In genomic region chr2:92426426-92426825, GRCm38 (mm10) we compare ENCODE assay signal across 10 mouse cellular contexts. TPM values are rescaled to one million over a fixed set of nuclear protein-coding genes. Genes with fewer than 3 reads are reported as not detected.
DNase-seq lines count a peak whose midpoint lies in the region; ATAC-seq lines count a peak whose summit lies in the region.
"Had no signal": no experiment of that assay in that cellular context is flagged by ENCODE, and none has a peak within 500 bp of the region (broad histone marks: within the 10 kb centered on the region; RNA-seq: fewer than 3 reads in every experiment).

No protein-coding gene starts in this region.

- H3K36me3 ChIP-seq in hindbrain, embryonic 10.5 days = peaks cover 49% of the 10 kb centered on the region
- H3K36me3 ChIP-seq in hindbrain, embryonic 12.5 days = peaks cover 38% of the 10 kb centered on the region
- peaks cover 28% of the 10 kb centered on the region for H3K36me3 ChIP-seq in forebrain, embryonic 13.5 days (ENCODE audit: poor library complexity, severe bottlenecking)
- no peaks in the 10 kb centered on the region for H3K36me3 ChIP-seq in hindbrain, embryonic 11.5 days (ENCODE audit: control insufficient read depth, insufficient read depth, low read length)
- H3K36me3 ChIP-seq in midbrain, embryonic 14.5 days (ENCODE audit: control insufficient read depth, insufficient read depth, low read length) = peaks cover 38% of the 10 kb centered on the region

- H3K27ac ChIP-seq in hindbrain, embryonic 10.5 days = peak overlapping the region; percentile 88
- no peak overlapping the region; the same call in 1 of the 2 replicates for H3K27ac ChIP-seq in hindbrain, embryonic 12.5 days
- H3K27ac ChIP-seq in forebrain, embryonic 13.5 days = peak overlapping the region; percentile 4; the same call in 1 of the 2 replicates
- no peak overlapping the region for H3K27ac ChIP-seq in hindbrain, embryonic 11.5 days (ENCODE audit: low read depth, low read length)
- H3K27ac ChIP-seq in midbrain, embryonic 14.5 days (replicated peaks; ENCODE audit: low read depth, low read length) = 0 out of 2 replicates have a peak overlapping the region, but pooled peaks have one; percentile 2

- H3K9ac ChIP-seq in hindbrain, embryonic 12.5 days = no peak overlapping the region
- H3K9ac ChIP-seq in forebrain, embryonic 13.5 days = no peak overlapping the region
- 0 out of 2 replicates have a peak overlapping the region, but pooled peaks have one; percentile 7 for H3K9ac ChIP-seq in hindbrain, embryonic 11.5 days (ENCODE audit: low read depth, low read length)
- no peak overlapping the region for H3K9ac ChIP-seq in midbrain, embryonic 14.5 days (replicated peaks; ENCODE audit: low read length)

- no peak for ATAC-seq in hindbrain, embryonic 12.5 days (ENCODE audit: low FRiP score)
- no peak for ATAC-seq in forebrain, embryonic 13.5 days
- ATAC-seq in hindbrain, embryonic 11.5 days (ENCODE audit: low FRiP score) = no peak
- no peak for ATAC-seq in midbrain, embryonic 14.5 days (ENCODE audit: low FRiP score, low TSS enrichment)

- H3K4me1 ChIP-seq in hindbrain, embryonic 10.5 days (replicated peaks) = peaks cover 87% of the 10 kb centered on the region
- H3K4me1 ChIP-seq in hindbrain, embryonic 12.5 days = peaks cover 71% of the 10 kb centered on the region
- peaks cover 67% of the 10 kb centered on the region for H3K4me1 ChIP-seq in forebrain, embryonic 13.5 days
- peaks cover 18% of the 10 kb centered on the region for H3K4me1 ChIP-seq in hindbrain, embryonic 11.5 days (replicated peaks; ENCODE audit: control insufficient read depth, insufficient read depth, low read length)
- peaks cover 39% of the 10 kb centered on the region for H3K4me1 ChIP-seq in midbrain, embryonic 14.5 days (ENCODE audit: control insufficient read depth, insufficient read depth, low read length)

- H3K4me2 ChIP-seq in hindbrain, embryonic 12.5 days (replicated peaks) = no peak overlapping the region
- no peak overlapping the region for H3K4me2 ChIP-seq in forebrain, embryonic 13.5 days
- no peak overlapping the region for H3K4me2 ChIP-seq in hindbrain, embryonic 11.5 days (replicated peaks; ENCODE audit: low read depth, low read length)
- no peak overlapping the region for H3K4me2 ChIP-seq in midbrain, embryonic 14.5 days (ENCODE audit: low read length)

- no peaks in the 10 kb centered on the region for H3K9me3 ChIP-seq in hindbrain, embryonic 10.5 days
- no peaks in the 10 kb centered on the region for H3K9me3 ChIP-seq in hindbrain, embryonic 12.5 days (replicated peaks)
- H3K9me3 ChIP-seq in forebrain, embryonic 13.5 days (replicated peaks) = no peaks in the 10 kb centered on the region
- H3K9me3 ChIP-seq in hindbrain, embryonic 11.5 days (ENCODE audit: control insufficient read depth, low read length) = no peaks in the 10 kb centered on the region
- no peaks in the 10 kb centered on the region for H3K9me3 ChIP-seq in midbrain, embryonic 14.5 days (ENCODE audit: control insufficient read depth, low read length)
- H3K9me3 ChIP-seq: megakaryocyte, embryonic 14.5 days had no signal

- no peak for DNase-seq in hindbrain, embryonic 10.5 days (ENCODE audit: low spot score)
- no peak for DNase-seq in hindbrain, embryonic 11.5 days (ENCODE audit: low spot score)
- no peak for DNase-seq in midbrain, embryonic 14.5 days
- no peak for DNase-seq in MN1 (ENCODE audit: low spot score)
- no peak for DNase-seq in left cerebral cortex, adult 8-10 months (ENCODE audit: low spot score in 2 of 2)
- DNase-seq in frontal cortex, postnatal 25 days (ENCODE audit: low spot score in 2 of 2) = no peak

- 92% methylated on average over 3 of the region's 3 CpGs for WGBS in hindbrain, embryonic 10.5 days
- 79% methylated on average over 3 of the region's 3 CpGs for WGBS in hindbrain, embryonic 12.5 days
- WGBS in forebrain, embryonic 13.5 days = 90% methylated on average over 3 of the region's 3 CpGs
- 95% methylated on average over 3 of the region's 3 CpGs for WGBS in hindbrain, embryonic 11.5 days
- 94% methylated on average over 3 of the region's 3 CpGs for WGBS in midbrain, embryonic 14.5 days

- no peaks in the 10 kb centered on the region for H3K27me3 ChIP-seq in hindbrain, embryonic 10.5 days (ENCODE audit: insufficient read depth, poor library complexity, severe bottlenecking)
- H3K27me3 ChIP-seq in hindbrain, embryonic 12.5 days = no peaks in the 10 kb centered on the region
- H3K27me3 ChIP-seq in forebrain, embryonic 13.5 days = no peaks in the 10 kb centered on the region
- H3K27me3 ChIP-seq in hindbrain, embryonic 11.5 days (ENCODE audit: control insufficient read depth, insufficient read depth, low read length) = no peaks in the 10 kb centered on the region
- no peaks in the 10 kb centered on the region for H3K27me3 ChIP-seq in midbrain, embryonic 14.5 days (ENCODE audit: control insufficient read depth, insufficient read depth, low read length)
- H3K27me3 ChIP-seq: CH12.LX; megakaryocyte, embryonic 14.5 days had no signal

- H3K4me3 ChIP-seq in hindbrain, embryonic 10.5 days = no peak overlapping the region
- H3K4me3 ChIP-seq in hindbrain, embryonic 12.5 days = no peak overlapping the region
- no peak overlapping the region for H3K4me3 ChIP-seq in forebrain, embryonic 13.5 days
- no peak overlapping the region for H3K4me3 ChIP-seq in hindbrain, embryonic 11.5 days (ENCODE audit: low read depth, low read length)
- no peak overlapping the region for H3K4me3 ChIP-seq in midbrain, embryonic 14.5 days (replicated peaks; ENCODE audit: low read depth, low read length)
- H3K4me3 ChIP-seq: megakaryocyte, embryonic 14.5 days had no signal

RNA-seq across cellular contexts. Expression of gene Cry2, which starts 7.4 kb away (rescaled TPM):
- polyA plus RNA-seq in hindbrain, embryonic 10.5 days (2016; fragmentation: Nextera tagmentation; extraction: Ambion mirVana) = 26.0 and 31.7 TPM in 2 replicates
- polyA plus RNA-seq in hindbrain, embryonic 12.5 days (2016; fragmentation: Nextera tagmentation; extraction: Ambion mirVana) = 38.1 and 39.9 TPM in 2 replicates
- polyA plus RNA-seq in forebrain, embryonic 13.5 days (2015; fragmentation: Nextera tagmentation; extraction: Ambion mirVana) = 28.2 and 29.4 TPM in 2 replicates
- polyA plus RNA-seq in hindbrain, embryonic 11.5 days (2014; fragmentation: Nextera tagmentation; extraction: Ambion mirVana) = 21.5 and 22.1 TPM in 2 replicates
- 33.3 and 33.9 TPM in 2 replicates for polyA plus RNA-seq in midbrain, embryonic 14.5 days (2014; fragmentation: Nextera tagmentation; extraction: Ambion mirVana)
- total RNA-seq in left cerebral cortex, adult 8-10 months (2022) = 100 to 1,000 TPM; 121 to 130 (median 128) TPM

RNA-seq across cellular contexts. Expression of gene Mapk8ip1, which starts 25.4 kb away (rescaled TPM):
- polyA plus RNA-seq in hindbrain, embryonic 10.5 days (2016; fragmentation: Nextera tagmentation; extraction: Ambion mirVana) = 55.0 and 75.5 TPM in 2 replicates
- 112 and 115 TPM in 2 replicates for polyA plus RNA-seq in hindbrain, embryonic 12.5 days (2016; fragmentation: Nextera tagmentation; extraction: Ambion mirVana)
- polyA plus RNA-seq in forebrain, embryonic 13.5 days (2015; fragmentation: Nextera tagmentation; extraction: Ambion mirVana) = 66.9 and 71.1 TPM in 2 replicates
- 33.3 and 39.0 TPM in 2 replicates for polyA plus RNA-seq in hindbrain, embryonic 11.5 days (2014; fragmentation: Nextera tagmentation; extraction: Ambion mirVana)
- polyA plus RNA-seq in midbrain, embryonic 14.5 days (2014; fragmentation: Nextera tagmentation; extraction: Ambion mirVana) = 62.4 and 117 TPM in 2 replicates
- total RNA-seq in left cerebral cortex, adult 8-10 months (2022) = 100 to 1,000 TPM; 328 to 363 (median 345) TPM

RNA-seq across cellular contexts. Expression of gene Slc35c1, which starts 33.9 kb away (rescaled TPM):
- polyA plus RNA-seq in hindbrain, embryonic 10.5 days (2016; fragmentation: Nextera tagmentation; extraction: Ambion mirVana) = 13.8 and 14.0 TPM in 2 replicates
- 11.9 and 12.5 TPM in 2 replicates for polyA plus RNA-seq in hindbrain, embryonic 12.5 days (2016; fragmentation: Nextera tagmentation; extraction: Ambion mirVana)
- 6.7 and 9.0 TPM in 2 replicates for polyA plus RNA-seq in forebrain, embryonic 13.5 days (2015; fragmentation: Nextera tagmentation; extraction: Ambion mirVana)
- polyA plus RNA-seq in hindbrain, embryonic 11.5 days (2014; fragmentation: Nextera tagmentation; extraction: Ambion mirVana) = 8.7 and 9.0 TPM in 2 replicates
- 8.6 and 11.9 TPM in 2 replicates for polyA plus RNA-seq in midbrain, embryonic 14.5 days (2014; fragmentation: Nextera tagmentation; extraction: Ambion mirVana)
- total RNA-seq in left cerebral cortex, adult 8-10 months (2022) = 10 to 100 TPM; 15.3 to 18.1 (median 16.3) TPM

RNA-seq across cellular contexts. Expression of gene 1700029I15Rik, which starts 44.1 kb away (rescaled TPM):
- 3.3 and 4.3 TPM in 2 replicates for polyA plus RNA-seq in hindbrain, embryonic 10.5 days (2016; fragmentation: Nextera tagmentation; extraction: Ambion mirVana)
- polyA plus RNA-seq in hindbrain, embryonic 12.5 days (2016; fragmentation: Nextera tagmentation; extraction: Ambion mirVana) = 7.6 and 8.1 TPM in 2 replicates
- polyA plus RNA-seq in forebrain, embryonic 13.5 days (2015; fragmentation: Nextera tagmentation; extraction: Ambion mirVana) = 6.2 and 6.6 TPM in 2 replicates
- polyA plus RNA-seq in hindbrain, embryonic 11.5 days (2014; fragmentation: Nextera tagmentation; extraction: Ambion mirVana) = 2.4 and 3.3 TPM in 2 replicates
- 3.9 and 5.6 TPM in 2 replicates for polyA plus RNA-seq in midbrain, embryonic 14.5 days (2014; fragmentation: Nextera tagmentation; extraction: Ambion mirVana)
- total RNA-seq in left cerebral cortex, adult 8-10 months (2022) = 1 to 10 TPM; 2.1 to 4.8 (median 3.4) TPM

RNA-seq across cellular contexts. Expression of gene Large2, which starts 51.8 kb away (rescaled TPM):
- polyA plus RNA-seq in hindbrain, embryonic 10.5 days (2016; fragmentation: Nextera tagmentation; extraction: Ambion mirVana) = 7.8 and 12.5 TPM in 2 replicates
- 5.4 and 7.0 TPM in 2 replicates for polyA plus RNA-seq in hindbrain, embryonic 12.5 days (2016; fragmentation: Nextera tagmentation; extraction: Ambion mirVana)
- polyA plus RNA-seq in forebrain, embryonic 13.5 days (2015; fragmentation: Nextera tagmentation; extraction: Ambion mirVana) = 1.5 and 2.4 TPM in 2 replicates
- polyA plus RNA-seq in hindbrain, embryonic 11.5 days (2014; fragmentation: Nextera tagmentation; extraction: Ambion mirVana) = 4.0 and 4.7 TPM in 2 replicates
- 1.5 and 1.6 TPM in 2 replicates for polyA plus RNA-seq in midbrain, embryonic 14.5 days (2014; fragmentation: Nextera tagmentation; extraction: Ambion mirVana)
- total RNA-seq in left cerebral cortex, adult 8-10 months (2022) = 1 to 10 TPM in 2 of 4 experiments, under 1 TPM in 2; 0.50 to 1.5 (median 0.85) TPM

Comparison
In these comparisons a context has a peak if more than half of its experiments do, and no peak if none do; other contexts are left out.
1. H3K27ac ChIP-seq: peak in hindbrain, embryonic 10.5 days (single experiment), forebrain, embryonic 13.5 days (single experiment) and midbrain, embryonic 14.5 days (single experiment); none in hindbrain, embryonic 12.5 days (single experiment) and hindbrain, embryonic 11.5 days (single experiment).